Mouse (Mus musculus) left cerebral cortex, postnatal 25 days (tissue): ENCODE data around the gene Olfr839-ps1. TPM values are rescaled to one million over a fixed set of nuclear protein-coding genes. Genes with fewer than 3 reads are reported as not detected.

Experiments used
- DNase-seq, 2 experiments: peaks; one replicate each; pipeline ENCODE4 v3.0.0; 2022; ENCODE audit warnings: low spot score in 2 of 2, mixed read lengths in 1 of 2
- intact Hi-C: fragments of 180-260 bp; cut with DNase I; formaldehyde crosslinking; loops from one replicate; pipeline ENCODE4 v1.15.1; 2025
- total RNA-seq, 2 experiments: library from RNA; stranded (reverse); gene quantifications; 2 replicates each; pipeline ENCODE4 v1.2.3; 2021

Gene Olfr839-ps1
- total RNA-seq: under 1 TPM; 0.05 to 0.14 TPM

DNA sequence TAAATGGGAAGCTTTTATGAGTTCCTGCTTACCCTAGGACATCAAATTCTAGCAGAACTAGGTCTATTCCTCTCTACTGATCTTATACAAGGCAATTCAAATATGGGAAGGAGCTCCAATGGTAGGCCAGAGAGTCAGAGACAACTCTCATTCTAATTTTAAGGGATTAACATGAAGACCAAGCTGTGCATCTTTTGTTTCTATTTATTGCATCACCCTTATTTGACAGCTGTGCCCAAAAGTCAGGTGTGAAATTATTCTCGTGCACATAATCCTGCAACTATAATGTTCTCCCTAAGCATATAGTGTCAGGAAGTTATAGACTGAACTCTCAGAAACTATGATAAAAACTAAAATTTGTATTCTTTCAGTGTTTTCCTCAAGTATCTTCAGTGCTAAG is at the start of gene Olfr839-ps1:
Gene Olfr839-ps1, minus strand, starts transcription at position 101 of the 400 bp plus-strand sequence.
- DNase-seq: no peak
- intact Hi-C loops: no loop called here

DNA sequence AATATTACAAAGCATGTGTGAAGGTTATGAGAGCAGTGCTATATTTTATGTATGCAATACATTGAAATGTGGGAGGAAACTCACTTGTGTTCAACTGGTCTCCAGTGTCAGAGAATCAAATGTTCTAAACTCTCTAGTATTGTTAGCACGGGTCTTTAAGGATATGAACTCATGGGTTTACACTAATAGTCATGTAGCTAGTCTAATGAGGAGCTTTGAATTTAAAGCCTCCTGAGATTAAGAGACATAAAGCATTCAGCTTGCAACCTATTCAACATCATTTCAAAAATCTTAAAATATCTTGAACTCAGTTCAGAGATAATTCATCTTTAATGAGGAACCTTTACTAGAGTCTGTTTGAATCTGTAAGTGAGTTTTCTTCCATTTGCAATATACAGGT is 41.1 kb downstream of the Olfr839-ps1 start, which contains the start of gene Olfr837:
Gene Olfr837, plus strand, starts transcription at position 301 of the 400 bp plus-strand sequence.
- intact Hi-C loops: no loop called here

DNA sequence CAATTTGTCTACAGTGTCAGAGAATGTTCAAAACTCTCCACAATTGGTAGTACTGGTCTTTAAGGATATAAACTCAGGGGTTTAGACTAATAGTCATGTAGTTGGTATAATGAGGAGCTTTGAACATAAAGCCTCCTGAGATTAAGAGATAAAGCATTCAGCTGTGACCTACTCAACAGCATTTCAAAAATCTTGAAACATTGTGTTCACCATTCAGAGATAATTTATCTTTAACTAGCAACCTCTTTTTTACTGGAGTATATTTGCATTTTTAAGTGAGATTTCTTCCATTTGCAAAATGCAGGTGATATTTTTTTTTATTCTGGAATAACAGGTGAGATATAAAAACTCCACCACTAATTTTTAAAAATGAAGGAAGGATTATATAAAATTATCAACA is 57.0 kb downstream of the Olfr839-ps1 start, which contains the start of gene Olfr836:
Gene Olfr836, plus strand, starts transcription at position 301 of the 400 bp plus-strand sequence.
- DNase-seq: no peak
- intact Hi-C loops: no loop called here

More for the DNA sequence above, 41.1 kb downstream of the Olfr839-ps1 start, which contains the start of gene Olfr837:
- DNase-seq: no peak

Other genes with a start within 250 kb of the Olfr839-ps1 start
- not detected for gene Olfr832, start 240.2 kb downstream of the Olfr839-ps1 start, total RNA-seq
- gene Olfr834, start 189.3 kb downstream of the Olfr839-ps1 start, total RNA-seq: not detected
- gene Olfr835, start 144.6 kb downstream of the Olfr839-ps1 start, total RNA-seq: not detected
- not detected for gene Olfr836, start 56.9 kb downstream of the Olfr839-ps1 start, total RNA-seq
- gene Olfr837, start 41.0 kb downstream of the Olfr839-ps1 start, total RNA-seq: not detected
- gene Olfr843, start 74.7 kb upstream of the Olfr839-ps1 start, total RNA-seq: not detected
- gene Olfr844, start 139.0 kb upstream of the Olfr839-ps1 start, total RNA-seq: not detected
- not detected for gene Olfr845, start 159.1 kb upstream of the Olfr839-ps1 start, total RNA-seq
- not detected for gene Olfr846, start 186.7 kb upstream of the Olfr839-ps1 start, total RNA-seq
- gene Olfr847, start 201.4 kb upstream of the Olfr839-ps1 start, total RNA-seq: not detected